Mouse (Mus musculus): ENCODE measurements around the gene Atg4d. TPM values are rescaled to one million over a fixed set of nuclear protein-coding genes. Genes with fewer than 3 reads are reported as not detected.

Atg4d gene
- 100 to 1,000 TPM in 1 of 2 experiments, 10 to 100 TPM in 1; 88.7 to 100 TPM for total RNA-seq (2021)
- polyA plus RNA-seq (2012; rRNA removed) = 60.8 and 72.6 TPM in 2 replicates
- long read RNA-seq, full-length matches to known transcripts = 180 of 217 reads
- long read RNA-seq, partial matches to known transcripts = 10 of 217 reads
- long read RNA-seq, other reads (novel, unspliced or antisense) = 27 of 217 reads

- intact Hi-C loops (cut with DNase I) = loop anchor here (1.0 to 2.0 kb wide), 2 partner anchors 22 to 26 kb away; partner anchors contain the start of genes Keap1 and Kri1
- peak; percentile 66; the same call in 1 of the 2 replicates for TF ChIP-seq EP300 (IDR thresholded peaks at IDR 0.05; ENCODE audit: insufficient read depth, low read depth, low read length)
- no peak for TF ChIP-seq CTCF (IDR thresholded peaks at IDR 0.05)
- peak; percentile 94 for TF ChIP-seq POLR2A (IDR thresholded peaks at IDR 0.05; ENCODE audit: insufficient read depth, low read depth, low read length)
- Histone ChIP-seq H3K27me3 (ENCODE audit: control insufficient read depth, insufficient read depth, low read length) (no peaks in the 10 kb centered on the region), H3K9ac (ENCODE audit: low read depth, low read length) (peak within 1 kb of the TSS; percentile 82), H3K4me3 (peak within 1 kb of the TSS; percentile 62), H3K4me1 (ENCODE audit: control insufficient read depth, insufficient read depth, low read length) (peaks cover 4% of the 10 kb centered on the region; the same call in 1 of the 2 replicates), H3K27ac (peak within 1 kb of the TSS; percentile 82), H3K36me3 (ENCODE audit: control insufficient read depth, insufficient read depth, low read length) (no peaks in the 10 kb centered on the region; the same call in 1 of the 2 replicates), H3K79me2 (replicated peaks; ENCODE audit: control insufficient read depth, insufficient read depth, low read length) (no peaks in the 10 kb centered on the region)
- under 1% methylated on average over 49 of the region's 49 CpGs for WGBS
- peak; percentile 98 to 100 for DNase-seq
Measured at GRCm38 (mm10) chr9:21265000-21265561, at the start of gene Atg4d. Atg4d (plus strand) TSS chr9:21265293.

GRCm38 (mm10) chr9:21216050-21216841 lies 48.8 kb upstream of the Atg4d start:
- no peak for DNase-seq
- intact Hi-C loops (cut with DNase I) = no loop called here
- no peak for TF ChIP-seq CTCF (IDR thresholded peaks at IDR 0.05)
- TF ChIP-seq POLR2A (IDR thresholded peaks at IDR 0.05; ENCODE audit: insufficient read depth, low read depth, low read length) = no peak
- no peak for TF ChIP-seq EP300 (IDR thresholded peaks at IDR 0.05; ENCODE audit: insufficient read depth, low read depth, low read length)

GRCm38 (mm10) chr9:21219820-21220219 lies 45.3 kb upstream of the Atg4d start:
- H3K9ac ChIP-seq (ENCODE audit: low read depth, low read length) = no peak overlapping the region

More at GRCm38 (mm10) chr9:21216050-21216841, 48.8 kb upstream of the Atg4d start:
- H3K4me3 ChIP-seq = no peak overlapping the region
- H3K27ac ChIP-seq = no peak overlapping the region
- no peaks in the 10 kb centered on the region for H3K79me2 ChIP-seq (replicated peaks; ENCODE audit: control insufficient read depth, insufficient read depth, low read length)
- H3K27me3 ChIP-seq (ENCODE audit: control insufficient read depth, insufficient read depth, low read length) = no peaks in the 10 kb centered on the region
- no peak overlapping the region for H3K9ac ChIP-seq (ENCODE audit: low read depth, low read length)
- H3K36me3 ChIP-seq (ENCODE audit: control insufficient read depth, insufficient read depth, low read length) = no peaks in the 10 kb centered on the region
- WGBS = 68% methylated on average over 25 of the region's 25 CpGs
- peaks cover 3% of the 10 kb centered on the region; the same call in 1 of the 2 replicates for H3K4me1 ChIP-seq (ENCODE audit: control insufficient read depth, insufficient read depth, low read length)

GRCm38 (mm10) chr9:21220490-21221382 lies 44.4 kb upstream of the Atg4d start:
- peak; percentile 99; the same call in 1 of the 2 replicates for TF ChIP-seq CTCF (IDR thresholded peaks at IDR 0.05)
- peak; percentile 62 for TF ChIP-seq POLR2A (IDR thresholded peaks at IDR 0.05; ENCODE audit: insufficient read depth, low read depth, low read length)
- 0 out of 2 replicates have a peak, but pooled peaks have one; percentile 45 for TF ChIP-seq EP300 (IDR thresholded peaks at IDR 0.05; ENCODE audit: insufficient read depth, low read depth, low read length)
- intact Hi-C loops (cut with DNase I) = loop anchor here (2.0 to 5.0 kb wide), 4 partner anchors 68 to 136 kb away; partner anchors contain the start of genes Ap1m2 and Cdkn2d
- H3K4me3 ChIP-seq = peak overlapping the region; percentile 43
- H3K79me2 ChIP-seq (replicated peaks; ENCODE audit: control insufficient read depth, insufficient read depth, low read length) = no peaks in the 10 kb centered on the region
- DNase-seq = peak; percentile 90 to 91
- 3% methylated on average over 21 of the region's 21 CpGs for WGBS
- H3K27me3 ChIP-seq (ENCODE audit: control insufficient read depth, insufficient read depth, low read length) = no peaks in the 10 kb centered on the region
- peak overlapping the region; percentile 49 for H3K9ac ChIP-seq (ENCODE audit: low read depth, low read length)
- H3K36me3 ChIP-seq (ENCODE audit: control insufficient read depth, insufficient read depth, low read length) = no peaks in the 10 kb centered on the region
- peaks cover 4% of the 10 kb centered on the region; the same call in 1 of the 2 replicates for H3K4me1 ChIP-seq (ENCODE audit: control insufficient read depth, insufficient read depth, low read length)
- H3K27ac ChIP-seq = peak overlapping the region; percentile 75

More at GRCm38 (mm10) chr9:21219820-21220219, 45.3 kb upstream of the Atg4d start:
- H3K27ac ChIP-seq = no peak overlapping the region
- H3K4me3 ChIP-seq = no peak overlapping the region
- no peak for DNase-seq
- no peaks in the 10 kb centered on the region for H3K79me2 ChIP-seq (replicated peaks; ENCODE audit: control insufficient read depth, insufficient read depth, low read length)
- intact Hi-C loops (cut with DNase I) = loop anchor here (2.0 to 5.0 kb wide), 4 partner anchors 68 to 137 kb away; partner anchors contain the start of genes Ap1m2 and Cdkn2d
- H3K4me1 ChIP-seq (ENCODE audit: control insufficient read depth, insufficient read depth, low read length) = peaks cover 4% of the 10 kb centered on the region; the same call in 1 of the 2 replicates
- TF ChIP-seq EP300 (IDR thresholded peaks at IDR 0.05; ENCODE audit: insufficient read depth, low read depth, low read length) (no peak), CTCF (IDR thresholded peaks at IDR 0.05) (no peak), POLR2A (IDR thresholded peaks at IDR 0.05; ENCODE audit: insufficient read depth, low read depth, low read length) (no peak)
- no peaks in the 10 kb centered on the region for H3K36me3 ChIP-seq (ENCODE audit: control insufficient read depth, insufficient read depth, low read length)
- no peaks in the 10 kb centered on the region for H3K27me3 ChIP-seq (ENCODE audit: control insufficient read depth, insufficient read depth, low read length)
- 53% methylated on average over 3 of the region's 3 CpGs for WGBS
